Mouse (Mus musculus) urinary bladder, adult 2 months (tissue): ENCODE data around the gene Cenpq. TPM values are rescaled to one million over a fixed set of nuclear protein-coding genes. Genes with fewer than 3 reads are reported as not detected.

Source experiments
- polyA plus RNA-seq: library from polyadenylated mRNA; depleted of rRNA; stranded (reverse); fragments of >200 nt; gene quantifications from 2 replicates; pipeline ENCODE4 v1.2.3, GENCODE M21; 2012; rRNA removed

The Cenpq gene
- polyA plus RNA-seq, 1 experiment: 7.6 TPM

Other genes with a start within 250 kb of the Cenpq start
- gene Esp1, start 207.9 kb downstream of the Cenpq start, polyA plus RNA-seq: not detected in 2 replicates
- gene Crisp2, start 128.0 kb downstream of the Cenpq start, polyA plus RNA-seq: 0.18 TPM in 2 replicates
- gene Rhag, start 123.9 kb downstream of the Cenpq start, polyA plus RNA-seq: not detected in 2 replicates
- 19.6 and 28.5 TPM in 2 replicates for gene 9130008F23Rik, start 54.5 kb downstream of the Cenpq start, polyA plus RNA-seq
- not detected in 2 replicates for gene Glyatl3, start 20.7 kb downstream of the Cenpq start, polyA plus RNA-seq
- gene Mut, start 362 bp downstream of the Cenpq start, polyA plus RNA-seq: 23.0 and 24.9 TPM in 2 replicates